Mouse (Mus musculus): ENCODE results near the gene Ncam2. TPM values are rescaled to one million over a fixed set of nuclear protein-coding genes. Genes with fewer than 3 reads are reported as not detected.

Ncam2 gene
- polyA plus RNA-seq, 1 experiment from 2014 or later = 0.80 TPM

- no peak for ATAC-seq (ENCODE audit: insufficient number of reproducible peaks, insufficient read depth, low FRiP score, low TSS enrichment, low read depth)
- Histone ChIP-seq H3K27me3 (no peaks in the 10 kb centered on the region), H3K36me3 (no peaks in the 10 kb centered on the region), H3K9me3 (no peaks in the 10 kb centered on the region), H3K9ac (replicated peaks) (no peak overlapping the region), H3K4me2 (no peak overlapping the region), H3K4me1 (replicated peaks) (no peaks in the 10 kb centered on the region), H3K4me3 (replicated peaks) (no peak overlapping the region), H3K27ac (no peak overlapping the region)
- 82% methylated on average over 3 of the region's 3 CpGs for WGBS
Measured at GRCm38 (mm10) chr16:81309215-81309614, 108.7 kb downstream of the Ncam2 start.

- no peak overlapping the region for H3K9ac ChIP-seq (replicated peaks)
- 80% methylated on average over 1 of the region's 1 CpGs for WGBS
- H3K9me3 ChIP-seq = no peaks in the 10 kb centered on the region
- no peaks in the 10 kb centered on the region for H3K4me1 ChIP-seq (replicated peaks)
- H3K27me3 ChIP-seq = no peaks in the 10 kb centered on the region
- no peak overlapping the region for H3K4me2 ChIP-seq
- no peaks in the 10 kb centered on the region for H3K36me3 ChIP-seq
- no peak overlapping the region for H3K4me3 ChIP-seq (replicated peaks)
- ATAC-seq (ENCODE audit: insufficient number of reproducible peaks, insufficient read depth, low FRiP score, low TSS enrichment, low read depth) = no peak
- H3K27ac ChIP-seq = no peak overlapping the region
Measured at GRCm38 (mm10) chr16:81319037-81319436, 118.5 kb downstream of the Ncam2 start.

- WGBS = 16% methylated on average over 2 of the region's 2 CpGs
- Histone ChIP-seq H3K4me1 (replicated peaks) (no peaks in the 10 kb centered on the region), H3K4me3 (replicated peaks) (no peak overlapping the region), H3K9me3 (no peaks in the 10 kb centered on the region), H3K27me3 (no peaks in the 10 kb centered on the region), H3K4me2 (no peak overlapping the region), H3K9ac (replicated peaks) (no peak overlapping the region), H3K27ac (no peak overlapping the region), H3K36me3 (no peaks in the 10 kb centered on the region)
- ATAC-seq (ENCODE audit: insufficient number of reproducible peaks, insufficient read depth, low FRiP score, low TSS enrichment, low read depth) = no peak
Measured at GRCm38 (mm10) chr16:81330539-81330938, 130.0 kb downstream of the Ncam2 start.

- H3K36me3 ChIP-seq = no peaks in the 10 kb centered on the region
Measured at GRCm38 (mm10) chr16:81365901-81366300, 165.4 kb downstream of the Ncam2 start.

GRCm38 (mm10) chr16:81374234-81374633, 173.7 kb downstream of the Ncam2 start:
- H3K27me3 ChIP-seq = no peaks in the 10 kb centered on the region
- H3K27ac ChIP-seq = no peak overlapping the region
- H3K4me2 ChIP-seq = no peak overlapping the region
- no peak overlapping the region for H3K9ac ChIP-seq (replicated peaks)
- 91% methylated on average over 8 of the region's 8 CpGs for WGBS
- no peaks in the 10 kb centered on the region for H3K9me3 ChIP-seq
- no peaks in the 10 kb centered on the region for H3K36me3 ChIP-seq
- no peak overlapping the region for H3K4me3 ChIP-seq (replicated peaks)
- H3K4me1 ChIP-seq (replicated peaks) = no peaks in the 10 kb centered on the region
- ATAC-seq (ENCODE audit: insufficient number of reproducible peaks, insufficient read depth, low FRiP score, low TSS enrichment, low read depth) = no peak

More at GRCm38 (mm10) chr16:81365901-81366300, 165.4 kb downstream of the Ncam2 start:
- Histone ChIP-seq H3K9ac (replicated peaks) (no peak overlapping the region), H3K27me3 (no peaks in the 10 kb centered on the region), H3K27ac (no peak overlapping the region), H3K9me3 (no peaks in the 10 kb centered on the region), H3K4me2 (no peak overlapping the region), H3K4me1 (replicated peaks) (no peaks in the 10 kb centered on the region), H3K4me3 (replicated peaks) (no peak overlapping the region)
- WGBS = 82% methylated on average over 2 of the region's 2 CpGs
- ATAC-seq (ENCODE audit: insufficient number of reproducible peaks, insufficient read depth, low FRiP score, low TSS enrichment, low read depth) = no peak

- no peak overlapping the region for H3K27ac ChIP-seq
- H3K9me3 ChIP-seq = no peaks in the 10 kb centered on the region
- WGBS = 83% methylated on average over 4 of the region's 4 CpGs
- no peaks in the 10 kb centered on the region for H3K27me3 ChIP-seq
- H3K4me3 ChIP-seq (replicated peaks) = no peak overlapping the region
- H3K9ac ChIP-seq (replicated peaks) = no peak overlapping the region
- H3K36me3 ChIP-seq = no peaks in the 10 kb centered on the region
- ATAC-seq (ENCODE audit: insufficient number of reproducible peaks, insufficient read depth, low FRiP score, low TSS enrichment, low read depth) = no peak
- H3K4me2 ChIP-seq = no peak overlapping the region
- no peaks in the 10 kb centered on the region for H3K4me1 ChIP-seq (replicated peaks)
Measured at GRCm38 (mm10) chr16:81380434-81380833, 179.9 kb downstream of the Ncam2 start.

GRCm38 (mm10) chr16:81388646-81389045, 188.1 kb downstream of the Ncam2 start:
- Histone ChIP-seq H3K9ac (replicated peaks) (no peak overlapping the region), H3K27me3 (no peaks in the 10 kb centered on the region), H3K9me3 (no peaks in the 10 kb centered on the region), H3K36me3 (no peaks in the 10 kb centered on the region), H3K4me3 (replicated peaks) (no peak overlapping the region), H3K4me2 (no peak overlapping the region), H3K4me1 (replicated peaks) (no peaks in the 10 kb centered on the region), H3K27ac (no peak overlapping the region)
- no peak for ATAC-seq (ENCODE audit: insufficient number of reproducible peaks, insufficient read depth, low FRiP score, low TSS enrichment, low read depth)
- 86% methylated on average over 2 of the region's 2 CpGs for WGBS

- Histone ChIP-seq H3K4me2 (no peak overlapping the region), H3K9me3 (no peaks in the 10 kb centered on the region), H3K4me1 (replicated peaks) (no peaks in the 10 kb centered on the region), H3K27ac (no peak overlapping the region), H3K27me3 (no peaks in the 10 kb centered on the region), H3K36me3 (no peaks in the 10 kb centered on the region), H3K9ac (replicated peaks) (no peak overlapping the region), H3K4me3 (replicated peaks) (no peak overlapping the region)
- no peak for ATAC-seq (ENCODE audit: insufficient number of reproducible peaks, insufficient read depth, low FRiP score, low TSS enrichment, low read depth)
- 90% methylated on average over 7 of the region's 7 CpGs for WGBS
Measured at GRCm38 (mm10) chr16:81434559-81434958, 234.1 kb downstream of the Ncam2 start.

GRCm38 (mm10) chr16:81437091-81437867, 236.8 kb downstream of the Ncam2 start:
- 89% methylated on average over 5 of the region's 5 CpGs for WGBS
- no peak for ATAC-seq (ENCODE audit: insufficient number of reproducible peaks, insufficient read depth, low FRiP score, low TSS enrichment, low read depth)
- H3K9me3 ChIP-seq = no peaks in the 10 kb centered on the region

GRCm38 (mm10) chr16:81437868-81438249, 237.4 kb downstream of the Ncam2 start:
- WGBS = 92% methylated on average over 2 of the region's 2 CpGs
- H3K4me1 ChIP-seq (replicated peaks) = no peaks in the 10 kb centered on the region
- no peaks in the 10 kb centered on the region for H3K27me3 ChIP-seq
- no peak overlapping the region for H3K27ac ChIP-seq
- H3K9me3 ChIP-seq = no peaks in the 10 kb centered on the region
- no peak overlapping the region for H3K4me2 ChIP-seq
- H3K4me3 ChIP-seq (replicated peaks) = no peak overlapping the region
- no peak overlapping the region for H3K9ac ChIP-seq (replicated peaks)
- no peak for ATAC-seq (ENCODE audit: insufficient number of reproducible peaks, insufficient read depth, low FRiP score, low TSS enrichment, low read depth)
- H3K36me3 ChIP-seq = no peaks in the 10 kb centered on the region

More at GRCm38 (mm10) chr16:81437091-81437867, 236.8 kb downstream of the Ncam2 start:
- no peaks in the 10 kb centered on the region for H3K36me3 ChIP-seq
- H3K4me1 ChIP-seq (replicated peaks) = no peaks in the 10 kb centered on the region
- no peak overlapping the region for H3K27ac ChIP-seq
- H3K4me2 ChIP-seq = no peak overlapping the region
- no peak overlapping the region for H3K4me3 ChIP-seq (replicated peaks)
- no peaks in the 10 kb centered on the region for H3K27me3 ChIP-seq
- H3K9ac ChIP-seq (replicated peaks) = no peak overlapping the region

- 92% methylated on average over 5 of the region's 5 CpGs for WGBS
- Histone ChIP-seq H3K9me3 (no peaks in the 10 kb centered on the region), H3K36me3 (no peaks in the 10 kb centered on the region), H3K27me3 (no peaks in the 10 kb centered on the region), H3K27ac (no peak overlapping the region), H3K4me2 (no peak overlapping the region), H3K9ac (replicated peaks) (no peak overlapping the region), H3K4me3 (replicated peaks) (no peak overlapping the region), H3K4me1 (replicated peaks) (no peaks in the 10 kb centered on the region)
- ATAC-seq (ENCODE audit: insufficient number of reproducible peaks, insufficient read depth, low FRiP score, low TSS enrichment, low read depth) = no peak
Measured at GRCm38 (mm10) chr16:81450851-81451250, 250.4 kb downstream of the Ncam2 start.

GRCm38 (mm10) chr16:81452988-81453387, 252.5 kb downstream of the Ncam2 start:
- Histone ChIP-seq H3K4me3 (replicated peaks) (no peak overlapping the region), H3K27me3 (no peaks in the 10 kb centered on the region), H3K9ac (replicated peaks) (no peak overlapping the region), H3K4me1 (replicated peaks) (no peaks in the 10 kb centered on the region), H3K36me3 (no peaks in the 10 kb centered on the region), H3K4me2 (no peak overlapping the region), H3K9me3 (no peaks in the 10 kb centered on the region), H3K27ac (no peak overlapping the region)
- WGBS = 72% methylated on average over 2 of the region's 2 CpGs
- no peak for ATAC-seq (ENCODE audit: insufficient number of reproducible peaks, insufficient read depth, low FRiP score, low TSS enrichment, low read depth)
